Mouse (Mus musculus) v-Abl transformed pro-B cells (cell line): ENCODE data around the gene Sema4a.

Source experiments
- in situ Hi-C, 2 experiments: fragments of 400-800 bp; cut with MboI; formaldehyde crosslinking; loops; one replicate each; pipeline ENCODE4 v1.15.1; 2025; ENCODE audit not compliant: unreplicated experiment in 2 of 2

Gene Sema4a

DNA sequence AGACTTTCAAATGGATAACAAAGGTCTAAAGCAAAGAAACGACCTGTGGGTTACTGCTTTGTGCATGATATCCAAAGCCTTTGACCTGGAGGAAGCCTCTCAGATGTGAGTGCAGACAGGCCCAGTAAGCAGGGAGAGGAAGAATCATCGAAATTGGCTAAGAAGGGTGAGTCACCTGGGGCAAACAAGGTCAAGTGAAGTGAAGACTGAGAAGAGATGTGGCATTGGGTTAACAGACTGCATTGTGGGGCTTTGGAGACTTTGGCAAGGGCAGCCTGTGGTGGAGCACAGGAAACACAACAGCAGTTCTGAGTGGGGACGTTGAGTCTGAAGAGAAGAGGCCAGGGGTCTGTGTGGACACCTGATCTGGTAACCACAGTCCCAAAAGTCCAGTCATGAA lies 3.4 kb upstream of the Sema4a start:
- in situ Hi-C loops = no loop called here

GRCm38 (mm10) chr3:88460029-88460428 lies 953 bp downstream of the Sema4a start:
- in situ Hi-C loops = no loop called here

DNA sequence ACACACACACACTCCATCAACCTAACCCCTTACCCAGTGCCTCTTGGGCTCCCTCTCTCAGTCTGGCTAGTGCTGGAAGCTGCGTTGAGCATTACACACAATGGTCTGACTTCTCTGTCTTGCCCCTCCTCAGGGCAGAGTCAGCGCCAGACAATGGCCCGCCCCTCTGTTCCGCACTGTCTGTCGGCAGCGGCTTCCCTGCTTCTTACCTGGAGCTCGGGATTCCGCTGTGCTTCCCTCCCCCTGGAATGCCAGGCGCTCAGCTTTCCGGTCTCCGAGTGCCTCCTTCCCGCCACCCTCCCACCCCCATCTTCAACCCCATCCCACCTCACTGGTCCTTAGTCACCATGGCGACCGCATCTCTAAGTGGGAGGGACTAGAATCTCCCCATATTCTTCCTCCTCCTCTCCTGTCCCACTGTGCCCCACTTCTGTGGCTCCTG lies 2.2 kb downstream of the Sema4a start:
- in situ Hi-C loops = no loop called here

DNA sequence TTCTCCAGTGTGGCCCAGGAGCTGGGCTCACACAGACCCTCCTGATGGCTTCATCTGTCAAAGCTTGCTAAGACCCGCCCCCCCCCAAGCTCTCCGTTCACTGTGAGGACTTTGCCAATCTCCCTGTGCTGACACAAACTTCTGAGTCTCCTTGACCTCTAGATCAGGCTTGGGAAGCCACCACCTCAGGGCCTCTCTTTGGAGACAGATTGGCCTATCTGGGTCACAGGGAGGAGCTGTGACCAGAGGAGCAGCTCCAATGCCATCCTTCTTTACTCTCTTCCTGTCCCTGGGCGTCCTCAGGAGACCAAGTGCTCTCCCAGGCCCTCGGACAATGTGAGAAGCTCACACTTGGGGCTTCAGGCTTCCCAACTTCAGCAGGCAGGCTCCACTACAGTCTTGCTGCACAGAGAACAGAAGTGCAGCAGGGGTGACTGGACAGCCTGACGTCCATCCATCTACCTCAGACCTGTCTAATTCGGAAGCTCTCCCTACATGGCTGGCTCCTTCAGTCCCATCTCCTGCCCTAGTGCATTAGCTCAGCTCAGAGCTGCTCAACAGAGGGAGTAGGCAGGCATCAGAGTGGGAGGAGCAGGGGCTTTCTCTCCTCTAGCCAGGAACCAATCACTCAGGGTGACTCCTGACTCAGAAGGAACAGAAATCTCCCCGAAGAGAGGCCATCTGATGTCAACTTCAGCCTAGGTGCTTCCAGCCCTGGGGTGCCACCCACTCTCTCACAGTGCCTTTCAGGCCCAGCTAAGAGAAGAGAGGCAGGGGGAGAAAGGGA lies 4.0 kb downstream of the Sema4a start:
- in situ Hi-C loops = no loop called here

DNA sequence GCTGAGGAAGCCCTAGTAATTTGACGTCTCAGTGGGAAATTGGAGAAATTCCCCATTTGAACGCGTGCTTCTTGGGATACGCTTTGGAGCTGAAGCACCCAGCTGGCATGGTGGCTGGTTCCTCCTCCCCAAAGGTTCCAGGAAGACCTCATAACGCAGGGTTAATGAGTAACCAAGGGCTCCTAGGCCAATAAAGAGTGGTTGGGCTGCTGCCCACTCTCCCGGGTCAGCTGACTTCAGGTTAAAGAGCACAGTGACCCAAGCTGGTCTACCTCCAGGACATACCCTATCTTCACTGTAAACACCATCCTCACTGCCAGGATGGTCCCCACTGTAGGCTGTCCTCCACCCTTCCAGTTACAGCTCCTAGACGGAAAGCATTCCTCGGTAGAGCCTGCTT lies 4.7 kb downstream of the Sema4a start:
- in situ Hi-C loops = no loop called here

DNA sequence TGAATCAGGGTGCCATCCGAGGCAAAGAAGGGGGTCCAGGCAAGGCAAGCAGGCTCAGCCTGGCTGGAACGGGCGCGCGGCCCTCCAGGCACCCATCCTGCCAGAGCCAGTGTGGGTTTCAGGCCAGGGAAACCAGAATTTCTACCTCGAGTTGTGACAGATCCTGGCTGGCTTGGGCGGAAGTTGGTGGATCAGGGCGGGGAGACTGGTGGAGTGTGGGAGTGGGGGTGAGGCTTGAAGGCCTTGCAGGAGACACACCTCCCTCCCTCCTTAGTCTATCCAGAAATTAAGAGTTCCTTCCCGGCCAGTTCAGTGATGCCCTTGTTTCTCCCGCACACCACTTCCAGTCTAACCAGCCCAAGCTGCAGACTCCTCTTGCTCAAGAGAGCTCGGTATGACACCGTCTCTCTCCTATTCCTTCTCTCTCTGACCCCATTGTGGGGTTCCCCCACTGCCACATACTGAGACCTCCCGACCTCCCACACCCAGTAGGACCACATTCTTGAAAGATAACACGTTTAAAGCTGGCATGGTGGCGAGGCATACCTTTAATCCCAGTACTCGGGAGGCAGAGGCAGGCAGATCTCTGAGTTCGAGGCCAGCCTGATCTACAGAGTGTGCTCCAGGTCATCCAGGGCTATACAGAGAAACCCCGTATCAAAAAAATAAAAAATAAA lies 5.3 kb downstream of the Sema4a start:
- in situ Hi-C loops = no loop called here

- in situ Hi-C loops = no loop called here
Measured at GRCm38 (mm10) chr3:88454762-88455587, 6.0 kb downstream of the Sema4a start.

- in situ Hi-C loops = no loop called here
Measured at GRCm38 (mm10) chr3:88453986-88454385, 7.0 kb downstream of the Sema4a start.

DNA sequence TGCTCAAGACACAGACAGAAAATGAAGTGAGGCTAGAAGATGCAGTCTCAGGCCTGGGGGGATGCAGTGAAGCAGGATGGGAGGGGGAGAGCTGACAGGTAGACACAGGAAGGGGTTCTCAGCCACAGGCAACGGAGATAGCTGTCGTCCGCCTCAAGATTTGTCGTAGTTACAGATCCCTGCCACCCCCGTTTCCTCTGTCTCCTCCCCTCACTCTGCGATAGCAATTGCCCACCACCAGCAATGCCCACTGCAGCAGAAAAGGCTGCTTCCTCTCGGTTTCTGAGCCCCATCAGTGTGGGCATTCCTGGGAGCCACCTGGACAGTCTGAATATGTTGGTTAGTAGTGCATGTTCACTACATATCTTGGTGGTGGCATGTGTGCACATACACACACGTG lies 7.6 kb downstream of the Sema4a start:
- in situ Hi-C loops = no loop called here

GRCm38 (mm10) chr3:88452716-88453115 lies 8.3 kb downstream of the Sema4a start:
- in situ Hi-C loops = no loop called here

GRCm38 (mm10) chr3:88452246-88452645 lies 8.7 kb downstream of the Sema4a start:
- in situ Hi-C loops = no loop called here

DNA sequence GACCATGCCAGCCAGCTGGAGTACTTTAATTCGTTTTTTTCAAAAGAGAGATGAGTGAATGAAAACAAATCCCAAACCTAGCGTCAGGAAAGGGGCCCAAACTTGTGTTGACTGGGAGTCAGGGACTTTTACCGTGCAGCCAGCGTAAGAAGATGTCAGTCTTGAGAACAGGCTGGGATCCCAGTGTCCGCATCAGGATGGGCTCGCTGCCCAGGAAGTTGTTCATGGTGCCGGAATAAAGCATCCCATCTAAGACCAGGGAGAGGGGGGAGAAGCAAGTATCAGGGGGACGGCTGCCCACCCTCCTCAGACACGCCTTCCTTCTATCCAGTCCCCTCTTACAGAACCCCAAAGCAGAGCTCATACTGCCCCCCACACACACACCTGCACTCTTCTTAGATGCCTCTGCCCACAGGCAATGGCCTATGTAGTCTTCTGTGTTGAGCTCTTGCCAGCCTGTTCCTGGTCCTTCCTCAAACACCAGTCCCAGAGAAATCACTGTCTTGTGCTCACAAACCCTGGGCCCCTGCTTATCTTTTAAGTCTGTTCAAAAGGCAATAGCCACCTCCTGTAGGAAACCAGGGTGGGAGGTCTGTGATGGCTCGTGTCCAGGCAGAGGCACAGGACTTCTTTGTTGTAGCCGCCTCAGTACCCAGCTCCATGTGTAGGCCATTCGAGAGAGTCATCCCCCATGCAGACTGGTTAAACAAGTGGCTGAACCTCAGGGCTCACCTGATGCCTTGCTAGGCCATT lies 10.4 kb downstream of the Sema4a start:
- in situ Hi-C loops = no loop called here

DNA sequence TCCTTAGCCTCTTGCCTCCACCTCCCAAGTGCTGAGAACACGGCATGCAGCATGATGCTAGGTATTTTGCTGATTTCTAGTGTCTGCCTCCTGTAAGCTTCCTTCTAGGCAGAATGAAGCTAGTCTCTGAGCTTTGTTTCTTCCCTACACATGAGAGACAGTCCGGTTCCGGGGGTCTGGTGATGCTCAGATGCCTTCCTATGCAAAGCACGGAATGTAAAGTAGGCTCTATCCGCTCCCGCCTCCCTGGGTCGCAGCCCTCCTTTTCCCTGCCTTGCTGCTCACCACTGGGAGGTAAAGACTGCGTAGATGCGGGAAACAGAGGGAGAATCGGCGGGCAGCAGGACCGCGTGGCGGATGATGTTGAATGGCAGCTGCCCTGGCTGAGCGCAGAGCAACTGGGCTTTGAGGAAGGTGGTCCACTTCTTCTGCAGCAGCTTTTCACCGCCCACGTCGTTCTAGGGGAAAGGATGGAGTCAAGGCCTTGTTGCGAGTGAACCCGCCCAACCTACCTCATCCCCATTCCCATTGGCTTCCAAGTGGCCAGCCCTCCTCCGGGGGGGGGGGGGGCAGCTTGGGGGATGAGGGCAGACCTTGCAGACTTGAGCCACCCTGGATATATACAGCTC lies 11.5 kb downstream of the Sema4a start:
- in situ Hi-C loops = no loop called here

DNA sequence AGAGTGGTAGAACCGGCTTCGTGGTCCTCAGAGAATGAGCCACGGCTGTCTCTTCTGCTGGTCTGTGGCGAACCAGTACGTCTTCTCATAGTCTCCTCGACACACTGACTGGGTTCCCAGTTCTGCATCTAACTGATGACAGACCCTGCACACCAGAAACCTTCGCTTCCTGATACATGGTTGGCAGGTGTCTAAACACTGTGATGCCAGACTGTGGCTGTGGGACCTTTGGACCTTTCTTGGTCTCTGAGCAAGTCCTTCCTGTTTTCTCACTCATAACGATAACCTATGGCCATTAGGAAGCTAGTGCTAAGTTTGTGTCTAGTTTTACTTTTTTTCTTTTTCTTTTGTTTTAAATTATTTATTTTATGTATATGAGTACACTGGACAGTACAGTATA lies 12.5 kb downstream of the Sema4a start:
- in situ Hi-C loops = no loop called here

DNA sequence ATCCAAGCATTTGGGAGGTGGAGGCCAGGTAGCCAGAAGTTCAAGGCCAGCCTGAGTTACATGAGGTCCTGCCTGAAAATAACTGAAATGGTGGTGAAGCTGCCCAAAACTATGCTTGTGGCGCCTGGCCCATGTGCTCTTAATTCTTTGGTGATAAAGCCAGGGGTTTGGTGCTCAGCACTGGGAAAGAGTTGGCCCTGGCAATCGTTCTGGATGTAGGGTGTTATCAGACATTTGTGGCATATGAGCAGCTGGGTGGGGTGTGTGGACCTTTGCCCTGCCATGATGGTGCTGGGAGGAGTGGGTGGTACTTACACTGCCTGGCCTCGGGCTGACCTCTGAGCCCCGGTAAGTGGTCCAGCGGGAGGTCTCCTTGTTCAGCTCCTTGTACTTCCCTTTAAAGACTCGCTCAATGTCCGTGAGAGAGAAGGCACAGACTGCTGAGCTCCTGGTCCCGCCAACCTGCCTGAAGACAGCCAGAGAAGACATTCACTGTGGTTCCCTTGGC lies 13.3 kb downstream of the Sema4a start:
- in situ Hi-C loops = no loop called here

DNA sequence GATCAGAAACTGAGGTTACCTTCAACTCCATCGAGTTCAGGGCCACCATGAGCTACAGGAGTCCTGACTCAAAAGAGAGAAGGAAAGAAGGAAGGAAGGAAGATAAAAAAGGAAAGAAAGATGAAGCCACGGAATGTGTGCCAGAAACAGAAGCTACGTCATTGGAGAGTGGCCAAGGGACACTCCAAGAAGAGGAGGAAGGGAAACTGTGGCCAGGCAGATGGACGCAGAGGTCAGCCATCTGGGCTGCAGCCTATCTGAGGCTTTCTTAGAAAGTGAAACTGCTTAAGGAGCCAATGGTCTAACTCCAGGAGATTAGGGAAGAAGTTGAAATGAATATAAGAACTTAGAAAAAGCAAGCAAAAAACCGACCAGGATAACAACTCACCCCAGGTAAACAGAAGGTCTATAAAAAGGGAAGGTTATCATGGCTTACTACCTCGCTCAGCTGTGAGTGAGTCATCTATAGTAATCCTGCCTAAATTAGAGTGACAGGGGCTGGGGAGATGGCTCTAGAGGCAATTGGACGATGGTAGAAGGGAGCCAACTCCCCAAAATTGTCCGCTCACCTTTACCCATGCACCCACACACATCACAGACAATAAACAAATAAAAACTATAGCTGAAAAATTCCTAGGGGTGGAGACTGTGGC lies 14.4 kb downstream of the Sema4a start:
- in situ Hi-C loops = no loop called here

GRCm38 (mm10) chr3:88442888-88443287 lies 18.1 kb downstream of the Sema4a start:
- in situ Hi-C loops = no loop called here

DNA sequence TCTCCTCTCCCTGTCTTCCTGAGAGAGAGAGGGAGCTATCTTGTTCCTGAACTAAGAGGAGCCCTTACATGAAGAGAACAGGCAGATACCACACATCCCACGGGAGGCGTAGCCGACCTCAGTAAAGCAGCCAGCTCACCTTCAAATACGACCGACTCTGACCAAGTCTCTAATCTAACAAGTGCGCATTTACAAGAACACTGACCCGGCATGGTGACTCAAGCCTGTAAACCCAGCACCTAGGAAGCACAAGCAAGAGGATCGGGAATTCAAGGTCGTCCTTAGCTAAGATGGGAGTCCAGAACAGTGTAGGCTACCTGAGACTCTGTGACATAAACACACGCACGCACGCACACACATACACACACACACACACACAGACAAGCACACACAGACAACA lies 18.5 kb downstream of the Sema4a start:
- in situ Hi-C loops = no loop called here
